Mouse (Mus musculus) cerebellum, adult 11 months (tissue): ENCODE data around the gene Gsto2.

Source experiments
- DNase-seq: peaks from one replicate; pipeline ENCODE4 v3.0.0; 2022

The Gsto2 gene

GRCm38 (mm10) chr19:47929043-47929442 is 63.7 kb downstream of the Gsto2 start:
- no peak for DNase-seq

DNA sequence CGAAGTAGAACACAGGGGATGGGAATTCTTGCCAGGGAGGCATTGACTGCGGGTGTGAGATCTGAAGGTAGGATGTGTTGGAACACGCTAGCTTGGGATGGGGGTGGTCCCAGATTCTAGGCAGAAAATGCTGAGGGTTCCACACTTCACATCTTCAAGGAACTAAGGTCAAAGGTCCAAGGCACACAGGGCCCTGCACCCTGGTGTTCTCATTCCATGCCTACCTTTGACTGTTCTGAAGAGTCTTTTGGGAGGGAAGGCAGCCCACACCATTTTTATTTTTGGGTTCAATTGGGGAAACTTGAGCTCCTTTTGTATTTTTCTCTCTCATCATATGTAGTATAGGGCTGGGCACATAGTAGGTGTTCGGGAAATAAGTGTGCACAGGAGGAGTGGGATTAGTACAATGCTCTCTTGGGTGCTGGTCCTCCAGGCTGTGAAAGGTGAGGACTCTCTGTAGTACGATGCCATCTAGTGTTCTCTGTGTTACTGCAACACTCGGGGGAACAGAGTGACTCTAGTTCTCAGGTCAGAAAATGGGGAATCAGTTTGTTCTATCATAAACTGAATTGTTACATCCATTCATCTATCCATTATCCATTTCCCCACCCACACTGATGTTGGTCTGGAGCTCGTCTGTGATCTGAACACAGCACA is 66.8 kb downstream of the Gsto2 start:
- DNase-seq = no peak

DNA sequence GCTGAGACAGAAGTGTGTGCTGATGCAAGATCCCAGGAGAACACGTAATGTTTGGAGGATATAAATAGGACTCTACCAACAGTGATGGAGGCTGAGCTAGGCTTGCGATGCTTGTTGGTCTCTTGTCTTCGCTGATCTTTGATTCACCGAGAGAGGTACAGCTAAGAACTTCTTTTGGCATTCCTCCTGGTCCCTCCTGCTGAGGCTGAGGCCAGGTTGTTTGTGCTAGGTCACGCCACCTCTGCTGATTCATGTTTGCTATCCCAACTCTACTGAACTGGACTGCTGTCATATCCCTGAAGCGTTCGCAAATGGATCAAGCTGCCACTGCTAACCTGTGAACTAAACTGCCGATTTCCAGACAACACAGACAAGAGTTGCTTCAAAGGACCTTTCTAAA is 68.8 kb downstream of the Gsto2 start:
- DNase-seq = no peak

- DNase-seq = no peak
These were observed 69.4 kb downstream of the Gsto2 start for GRCm38 (mm10) chr19:47934636-47935238.

GRCm38 (mm10) chr19:47935530-47935929 is 70.2 kb downstream of the Gsto2 start:
- DNase-seq = no peak
